Mouse (Mus musculus): ENCODE measurements around the gene Capn5.

DNA sequence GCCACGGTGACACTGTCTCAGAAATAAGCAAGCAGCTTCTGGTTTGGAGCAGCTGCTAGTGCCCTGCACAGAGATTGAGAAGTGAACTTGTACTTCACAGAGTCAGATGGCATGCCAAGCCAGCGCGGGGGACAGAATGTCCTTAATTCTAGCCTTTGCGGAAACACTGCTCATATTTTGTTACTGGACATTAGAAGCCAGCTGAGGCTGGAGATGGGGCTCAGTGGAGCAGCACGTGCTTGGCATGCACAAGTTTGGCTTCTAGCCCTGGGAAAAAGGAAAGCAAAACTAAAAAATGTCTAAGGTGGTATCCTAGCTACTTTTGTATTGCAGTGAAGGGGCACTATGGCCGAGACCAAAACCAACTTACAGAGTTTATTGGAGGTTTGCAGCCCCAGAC, 7.3 kb upstream of the Capn5 start:
- TF ChIP-seq POLR2A (IDR thresholded peaks at IDR 0.05; ENCODE audit: insufficient read depth, low read length) (no peak), EP300 (IDR thresholded peaks at IDR 0.05; ENCODE audit: insufficient read depth, low read depth, low read length) (no peak)
